Mouse (Mus musculus) heart, embryonic 12.5 days (tissue): Measurements from ENCODE around the gene Smok3c. TPM values are rescaled to one million over a fixed set of nuclear protein-coding genes. Genes with fewer than 3 reads are reported as not detected.
"Not testable (repeated sequence)": the region's sequence is repeated elsewhere in the genome, so short reads cannot be mapped to it uniquely, and the experiment has no call there.

Source experiments
- ATAC-seq: fragments of 200-750 bp; cut with Nextera tagmentation; 2 replicates; pipeline ENCODE4 v1.8.0; 2017; ENCODE audit warnings: moderate TSS enrichment, moderate library complexity; ENCODE audit not compliant: insufficient number of reproducible peaks, low FRiP score
- H3K27ac ChIP-seq: fragments of 300-500 bp; sonication (generic); 2 replicates; pipeline ENCODE4 v1.5.1; 2016; ENCODE audit warnings: mild to moderate bottlenecking, moderate library complexity; ENCODE audit not compliant: poor library complexity, severe bottlenecking
- H3K27me3 ChIP-seq: fragments of 300-500 bp; sonication (generic); replicated peaks from 2 replicates; pipeline ENCODE4 v1.6.1; 2016; ENCODE audit warnings: mild to moderate bottlenecking, moderate library complexity
- H3K36me3 ChIP-seq: fragments of 300-500 bp; sonication (generic); 2 replicates; pipeline ENCODE4 v1.6.1; 2016; ENCODE audit warnings: mild to moderate bottlenecking, moderate library complexity
- H3K4me1 ChIP-seq: fragments of 300-500 bp; sonication (generic); replicated peaks from 2 replicates; pipeline ENCODE4 v1.6.1; 2016; ENCODE audit warnings: mild to moderate bottlenecking
- H3K4me2 ChIP-seq: fragments of 300-500 bp; sonication (generic); 2 replicates; pipeline ENCODE4 v1.6.1; 2016; ENCODE audit warnings: mild to moderate bottlenecking, moderate library complexity
- H3K4me3 ChIP-seq: fragments of 300-500 bp; sonication (generic); 2 replicates; pipeline ENCODE4 v1.5.1; 2016; ENCODE audit warnings: mild to moderate bottlenecking
- H3K9ac ChIP-seq: fragments of 300-500 bp; sonication (generic); 2 replicates; pipeline ENCODE4 v1.6.1; 2016; ENCODE audit warnings: mild to moderate bottlenecking, moderate library complexity
- H3K9me3 ChIP-seq: fragments of 300-500 bp; sonication (generic); replicated peaks from 2 replicates; pipeline ENCODE4 v1.6.1; 2016; ENCODE audit warnings: mild to moderate bottlenecking, moderate library complexity
- WGBS: fragments of 180-500 bp; shearing (Covaris S2); methylation state at CpG from one replicate; pipeline ENCODE4 v1.1.7; 2016; 5-methylcytosine and 5-hydroxymethylcytosine counted together
- polyA plus RNA-seq: library from polyadenylated mRNA; unstranded; fragments of >200 nt; fragmentation: Nextera tagmentation; extraction: Ambion mirVana; gene quantifications from 2 replicates; pipeline ENCODE4 v1.2.1, GENCODE M21; 2016

Smok3c gene
- polyA plus RNA-seq, 1 experiment from 2014 or later = not detected

DNA sequence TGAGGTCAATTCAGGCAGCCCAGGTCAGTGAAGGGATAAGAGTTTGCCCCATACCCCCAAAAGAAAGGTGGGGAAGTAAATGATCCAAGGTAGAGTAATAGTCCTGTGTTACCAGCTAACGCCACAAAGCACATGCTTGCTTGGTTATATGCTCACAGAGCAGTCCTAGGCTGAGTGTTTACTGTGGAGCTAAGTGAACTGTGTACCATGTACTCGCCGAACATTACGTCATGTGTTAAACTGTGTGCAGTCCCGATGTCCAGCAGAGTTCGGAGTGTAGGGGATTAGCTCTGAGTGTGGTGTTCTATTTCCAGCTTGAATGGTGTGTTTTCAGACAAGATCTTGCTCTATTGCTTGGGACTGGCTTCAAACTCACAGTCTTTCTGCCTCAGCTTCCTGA is 41.5 kb downstream of the Smok3c start:
- WGBS = 94% methylated on average over 6 of the region's 6 CpGs
- H3K4me3 ChIP-seq = no peak overlapping the region
- H3K27ac ChIP-seq = no peak overlapping the region
- no peak for ATAC-seq
- H3K27me3 ChIP-seq = no peaks in the 10 kb centered on the region
- peaks cover 66% of the 10 kb centered on the region for H3K36me3 ChIP-seq
- H3K4me1 ChIP-seq = no peaks in the 10 kb centered on the region
- no peak overlapping the region for H3K9ac ChIP-seq
- H3K4me2 ChIP-seq = no peak overlapping the region
- H3K9me3 ChIP-seq = no peaks in the 10 kb centered on the region

- Histone ChIP-seq H3K9me3 (no peaks in the 10 kb centered on the region), H3K9ac (no peak overlapping the region), H3K4me2 (no peak overlapping the region), H3K36me3 (peaks cover 49% of the 10 kb centered on the region), H3K27me3 (no peaks in the 10 kb centered on the region), H3K27ac (no peak overlapping the region), H3K4me1 (no peaks in the 10 kb centered on the region), H3K4me3 (no peak overlapping the region)
- WGBS = 83% methylated on average over 2 of the region's 2 CpGs
- no peak for ATAC-seq
Measured at GRCm38 (mm10) chr5:138104976-138105375, 52.0 kb downstream of the Smok3c start.

DNA sequence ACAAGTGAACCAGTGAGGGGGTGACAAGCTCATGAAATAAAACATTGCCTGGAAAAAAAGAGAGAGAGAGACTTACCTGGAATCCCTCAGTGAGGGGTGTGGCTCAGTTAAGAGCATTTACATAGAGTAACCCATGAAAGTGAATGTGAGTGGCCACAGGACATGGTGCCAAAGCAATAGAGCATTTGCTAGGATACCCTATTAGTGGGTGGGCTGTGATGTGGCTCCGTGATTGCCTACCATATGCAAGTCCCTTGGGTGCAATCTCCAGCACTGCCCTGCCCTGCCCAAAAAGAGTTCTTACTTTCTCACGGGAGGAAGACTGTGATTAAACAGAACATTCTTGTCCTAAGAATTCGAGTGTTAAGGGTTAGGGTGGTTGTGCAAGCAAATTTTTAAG is 54.1 kb downstream of the Smok3c start:
- no peak for ATAC-seq
- H3K4me2 ChIP-seq = no peak overlapping the region
- no peak overlapping the region for H3K9ac ChIP-seq
- WGBS = 72% methylated on average over 3 of the region's 3 CpGs
- peaks cover 27% of the 10 kb centered on the region for H3K36me3 ChIP-seq
- no peaks in the 10 kb centered on the region for H3K4me1 ChIP-seq
- H3K9me3 ChIP-seq = no peaks in the 10 kb centered on the region
- H3K27me3 ChIP-seq = no peaks in the 10 kb centered on the region
- H3K4me3 ChIP-seq = no peak overlapping the region
- H3K27ac ChIP-seq = no peak overlapping the region

- H3K4me3 ChIP-seq, H3K4me1 ChIP-seq, H3K27me3 ChIP-seq, H3K9me3 ChIP-seq, ATAC-seq, H3K36me3 ChIP-seq, H3K9ac ChIP-seq, H3K27ac ChIP-seq, H3K4me2 ChIP-seq: not testable (repeated sequence)
- WGBS = 58% methylated on average over 4 of the region's 4 CpGs
Measured at GRCm38 (mm10) chr5:138109847-138110396, 56.9 kb downstream of the Smok3c start.

Other genes starting within 250 kb of the Smok3c start
- gene Pilra, start 216.9 kb upstream of the Smok3c start, polyA plus RNA-seq = 2.3 and 2.5 TPM in 2 replicates
- 0.26 and 0.57 TPM in 2 replicates for gene Pilrb1, start 195.1 kb upstream of the Smok3c start, polyA plus RNA-seq
- 1.9 and 2.7 TPM in 2 replicates for gene Pilrb2, start 181.4 kb upstream of the Smok3c start, polyA plus RNA-seq
- 0.08 and 0.09 TPM in 2 replicates for gene Cyp3a13, start 131.6 kb upstream of the Smok3c start, polyA plus RNA-seq
- gene Gjc3, start 90.1 kb upstream of the Smok3c start, polyA plus RNA-seq = 0.05 TPM in 1 of 2 replicates, not detected in the other
- gene Azgp1, start 71.7 kb upstream of the Smok3c start, polyA plus RNA-seq = not detected in 2 replicates
- gene Smok3a, start 31.9 kb upstream of the Smok3c start, polyA plus RNA-seq = not detected in 2 replicates
- gene Smok3b, start 31.8 kb upstream of the Smok3c start, polyA plus RNA-seq = not detected in 2 replicates
- 15.7 and 15.9 TPM in 2 replicates for gene Zkscan1, start 31.9 kb downstream of the Smok3c start, polyA plus RNA-seq
- gene Zscan21, start 63.7 kb downstream of the Smok3c start, polyA plus RNA-seq = 37.6 and 38.1 TPM in 2 replicates
- gene Zfp113, start 102.5 kb downstream of the Smok3c start, polyA plus RNA-seq = 9.9 and 10.0 TPM in 2 replicates
- gene Cops6, start 107.9 kb downstream of the Smok3c start, polyA plus RNA-seq = 249 and 253 TPM in 2 replicates
- 12.1 and 12.6 TPM in 2 replicates for gene Ap4m1, start 118.8 kb downstream of the Smok3c start, polyA plus RNA-seq
- 136 and 138 TPM in 2 replicates for gene Mcm7, start 119.2 kb downstream of the Smok3c start, polyA plus RNA-seq
- gene Taf6, start 134.3 kb downstream of the Smok3c start, polyA plus RNA-seq = 73.9 and 78.5 TPM in 2 replicates
- gene Cnpy4, start 134.3 kb downstream of the Smok3c start, polyA plus RNA-seq = 26.2 and 26.5 TPM in 2 replicates
- gene Mblac1, start 141.1 kb downstream of the Smok3c start, polyA plus RNA-seq = 5.1 and 6.2 TPM in 2 replicates
- gene Nxpe5, start 172.7 kb downstream of the Smok3c start, polyA plus RNA-seq = not detected in 2 replicates
- 62.4 and 70.7 TPM in 2 replicates for gene Lamtor4, start 202.3 kb downstream of the Smok3c start, polyA plus RNA-seq
- 7.9 and 8.0 TPM in 2 replicates for gene BC037034, start 210.8 kb downstream of the Smok3c start, polyA plus RNA-seq
- gene Gal3st4, start 219.6 kb downstream of the Smok3c start, polyA plus RNA-seq = 0.82 and 0.92 TPM in 2 replicates
- 0.04 and 0.09 TPM in 2 replicates for gene Gm43720, start 226.8 kb downstream of the Smok3c start, polyA plus RNA-seq
- gene Gpc2, start 226.8 kb downstream of the Smok3c start, polyA plus RNA-seq = 13.1 and 15.1 TPM in 2 replicates
- gene Stag3, start 227.0 kb downstream of the Smok3c start, polyA plus RNA-seq = 3.3 and 4.5 TPM in 2 replicates